Mouse (Mus musculus) embryonic facial prominence, embryonic 10.5 days (tissue): Measurements from ENCODE around the gene Ptprs. TPM values are rescaled to one million over a fixed set of nuclear protein-coding genes. Genes with fewer than 3 reads are reported as not detected.

Experiments used
- DNase-seq: peaks from one replicate; pipeline ENCODE4 v3.0.0-alpha.2; 2017; ENCODE audit warnings: low spot score
- H3K27ac ChIP-seq: fragments of 300-500 bp; sonication (generic); replicated peaks from 2 replicates; pipeline ENCODE4 v1.5.1; 2016; ENCODE audit warnings: mild to moderate bottlenecking
- H3K27me3 ChIP-seq: fragments of 300-500 bp; sonication (generic); replicated peaks from 2 replicates; pipeline ENCODE4 v1.6.1; 2016; ENCODE audit warnings: low read depth, mild to moderate bottlenecking; ENCODE audit not compliant: poor library complexity, severe bottlenecking
- H3K36me3 ChIP-seq: fragments of 300-500 bp; sonication (generic); replicated peaks from 2 replicates; pipeline ENCODE4 v1.6.1; 2016; ENCODE audit warnings: mild to moderate bottlenecking, moderate library complexity
- H3K4me1 ChIP-seq: fragments of 300-500 bp; sonication (generic); 2 replicates; pipeline ENCODE4 v1.6.1; 2016
- H3K4me3 ChIP-seq: fragments of 300-500 bp; sonication (generic); 2 replicates; pipeline ENCODE4 v1.5.1; 2016; ENCODE audit warnings: mild to moderate bottlenecking, moderate library complexity
- H3K9me3 ChIP-seq: fragments of 300-500 bp; sonication (generic); 2 replicates; pipeline ENCODE4 v1.6.1; 2016; ENCODE audit warnings: mild to moderate bottlenecking
- WGBS: fragments of 180-500 bp; shearing (Covaris S2); methylation state at CpG from one replicate; pipeline ENCODE4 v1.1.7; 2016; 5-methylcytosine and 5-hydroxymethylcytosine counted together
- polyA plus RNA-seq: library from polyadenylated mRNA; unstranded; fragments of >200 nt; fragmentation: Nextera tagmentation; extraction: Ambion mirVana; gene quantifications from 2 replicates; pipeline ENCODE4 v1.2.1, GENCODE M21; 2016

The Ptprs gene
- 85.0 and 86.4 TPM in 2 replicates for polyA plus RNA-seq

- under 1% methylated on average over 27 of the region's 27 CpGs for WGBS
- peaks cover 64% of the 10 kb centered on the region for H3K4me1 ChIP-seq
- peaks cover 60% of the 10 kb centered on the region for H3K27me3 ChIP-seq
- no peaks in the 10 kb centered on the region for H3K36me3 ChIP-seq
- H3K27ac ChIP-seq, result peak within 1 kb of the TSS; percentile 95
- no peaks in the 10 kb centered on the region for H3K9me3 ChIP-seq
- peak; percentile 98 for DNase-seq
- peak within 1 kb of the TSS; percentile 94 for H3K4me3 ChIP-seq
These were observed at the start of gene Ptprs for GRCm38 (mm10) chr17:56476402-56476752. Ptprs (minus strand) TSS chr17:56476483.

GRCm38 (mm10) chr17:56524943-56525342, 48.7 kb upstream of the Ptprs start:
- Histone ChIP-seq H3K4me3 (no peak overlapping the region), H3K27me3 (no peaks in the 10 kb centered on the region), H3K9me3 (no peaks in the 10 kb centered on the region; the same call in 1 of the 2 replicates), H3K4me1 (no peaks in the 10 kb centered on the region), H3K27ac (no peak overlapping the region), H3K36me3 (no peaks in the 10 kb centered on the region)
- no peak for DNase-seq
- WGBS, result 79% methylated on average over 4 of the region's 4 CpGs

- 59% methylated on average over 1 of the region's 1 CpGs for WGBS
- H3K4me3 ChIP-seq, result no peak overlapping the region
These were observed 46.5 kb upstream of the Ptprs start for GRCm38 (mm10) chr17:56522744-56523143.

GRCm38 (mm10) chr17:56515690-56516410, 39.6 kb upstream of the Ptprs start:
- peaks cover 27% of the 10 kb centered on the region for H3K4me1 ChIP-seq
- DNase-seq, result peak; percentile 52
- H3K27ac ChIP-seq, result peak overlapping the region; percentile 65
- H3K4me3 ChIP-seq, result peak overlapping the region; percentile 33
- no peaks in the 10 kb centered on the region for H3K36me3 ChIP-seq
- peaks cover 8% of the 10 kb centered on the region for H3K9me3 ChIP-seq
- 11% methylated on average over 13 of the region's 13 CpGs for WGBS
- H3K27me3 ChIP-seq, result peaks cover 57% of the 10 kb centered on the region

More at GRCm38 (mm10) chr17:56522744-56523143, 46.5 kb upstream of the Ptprs start:
- no peaks in the 10 kb centered on the region for H3K4me1 ChIP-seq
- no peak overlapping the region for H3K27ac ChIP-seq
- H3K36me3 ChIP-seq, result no peaks in the 10 kb centered on the region
- DNase-seq, result no peak
- no peaks in the 10 kb centered on the region for H3K27me3 ChIP-seq
- no peaks in the 10 kb centered on the region; the same call in 1 of the 2 replicates for H3K9me3 ChIP-seq

- no peak overlapping the region; the same call in 1 of the 2 replicates for H3K27ac ChIP-seq
- H3K4me1 ChIP-seq, result peaks cover 36% of the 10 kb centered on the region
- H3K36me3 ChIP-seq, result no peaks in the 10 kb centered on the region
- peaks cover 8% of the 10 kb centered on the region for H3K9me3 ChIP-seq
- H3K27me3 ChIP-seq, result peaks cover 66% of the 10 kb centered on the region
- WGBS, result 54% methylated on average over 12 of the region's 12 CpGs
- no peak overlapping the region for H3K4me3 ChIP-seq
- DNase-seq, result no peak
These were observed 38.6 kb upstream of the Ptprs start for GRCm38 (mm10) chr17:56514916-56515315.

- no peak for DNase-seq
- Histone ChIP-seq H3K4me1 (peaks cover 42% of the 10 kb centered on the region), H3K36me3 (no peaks in the 10 kb centered on the region), H3K27ac (no peak overlapping the region), H3K9me3 (peaks cover 8% of the 10 kb centered on the region), H3K4me3 (no peak overlapping the region), H3K27me3 (peaks cover 72% of the 10 kb centered on the region)
These were observed 38.0 kb upstream of the Ptprs start for GRCm38 (mm10) chr17:56514330-56514729.

- H3K9me3 ChIP-seq, result peaks cover 8% of the 10 kb centered on the region
- WGBS, result 62% methylated on average over 22 of the region's 22 CpGs
- peaks cover 53% of the 10 kb centered on the region for H3K4me1 ChIP-seq
- peak within 1 kb of the TSS; percentile 46 for H3K4me3 ChIP-seq
- no peak for DNase-seq
- H3K36me3 ChIP-seq, result no peaks in the 10 kb centered on the region
- peak within 1 kb of the TSS; percentile 57 for H3K27ac ChIP-seq
- H3K27me3 ChIP-seq, result peaks cover 87% of the 10 kb centered on the region
These were observed 36.0 kb upstream of the Ptprs start, which contains the start of gene Znrf4 for GRCm38 (mm10) chr17:56512310-56512709. Znrf4 (minus strand) TSS chr17:56512431.

- Histone ChIP-seq H3K4me3 (peak overlapping the region; percentile 46), H3K9me3 (peaks cover 8% of the 10 kb centered on the region), H3K27me3 (peaks cover 88% of the 10 kb centered on the region), H3K27ac (0 out of 2 replicates have a peak overlapping the region, but pooled peaks have one; percentile 32), H3K36me3 (no peaks in the 10 kb centered on the region), H3K4me1 (peaks cover 59% of the 10 kb centered on the region)
- peak; percentile 19 for DNase-seq
- 25% methylated on average over 29 of the region's 29 CpGs for WGBS
These were observed 35.4 kb upstream of the Ptprs start for GRCm38 (mm10) chr17:56511707-56512090.

GRCm38 (mm10) chr17:56510970-56511706, 34.9 kb upstream of the Ptprs start:
- Histone ChIP-seq H3K36me3 (no peaks in the 10 kb centered on the region), H3K27me3 (peaks cover 89% of the 10 kb centered on the region), H3K27ac (peak overlapping the region; percentile 57), H3K4me3 (peak overlapping the region; percentile 46), H3K4me1 (peaks cover 62% of the 10 kb centered on the region), H3K9me3 (peaks cover 8% of the 10 kb centered on the region)
- 7% methylated on average over 60 of the region's 60 CpGs for WGBS
- peak; percentile 48 for DNase-seq

GRCm38 (mm10) chr17:56510473-56510969, 34.2 kb upstream of the Ptprs start:
- Histone ChIP-seq H3K27ac (0 out of 2 replicates have a peak overlapping the region, but pooled peaks have one; percentile 19), H3K9me3 (peaks cover 8% of the 10 kb centered on the region), H3K27me3 (peaks cover 85% of the 10 kb centered on the region), H3K36me3 (no peaks in the 10 kb centered on the region), H3K4me3 (peak overlapping the region; percentile 46), H3K4me1 (peaks cover 62% of the 10 kb centered on the region)
- DNase-seq, result no peak
- WGBS, result 27% methylated on average over 27 of the region's 27 CpGs

GRCm38 (mm10) chr17:56509707-56510472, 33.6 kb upstream of the Ptprs start:
- Histone ChIP-seq H3K27me3 (peaks cover 79% of the 10 kb centered on the region), H3K27ac (peak overlapping the region; percentile 19; the same call in 1 of the 2 replicates), H3K4me3 (peak overlapping the region; percentile 41), H3K36me3 (no peaks in the 10 kb centered on the region), H3K4me1 (peaks cover 56% of the 10 kb centered on the region), H3K9me3 (peaks cover 11% of the 10 kb centered on the region)
- 3% methylated on average over 34 of the region's 37 CpGs for WGBS
- DNase-seq, result peak; percentile 85
